Mouse (Mus musculus): ENCODE measurements around the gene Abcb11.

Gene Abcb11

GRCm38 (mm10) chr2:69188732-69189131 is 153.7 kb downstream of the Abcb11 start:
- no peak for DNase-seq (ENCODE audit: low read depth, low spot score)
